Mouse (Mus musculus) lung, embryonic 14.5 days (tissue): Measurements from ENCODE around the gene Myo1e. TPM values are rescaled to one million over a fixed set of nuclear protein-coding genes. Genes with fewer than 3 reads are reported as not detected.

ENCODE experiments used
- ATAC-seq: fragments of 200-750 bp; cut with Nextera tagmentation; 2 replicates; pipeline ENCODE4 v1.8.0; 2017; ENCODE audit warnings: mild to moderate bottlenecking, moderate TSS enrichment, moderate library complexity; ENCODE audit not compliant: insufficient read depth
- DNase-seq: peaks from one replicate; pipeline ENCODE4 v3.0.0-alpha.2; 2015
- H3K27ac ChIP-seq: fragments of 300-500 bp; sonication (generic); 2 replicates; pipeline ENCODE4 v1.5.1; 2014; ENCODE audit warnings: low read depth, mild to moderate bottlenecking, moderate library complexity
- H3K27me3 ChIP-seq: fragments of 300-500 bp; sonication (generic); 2 replicates; pipeline ENCODE4 v1.6.1; 2014; ENCODE audit warnings: low read length, control low read depth; ENCODE audit not compliant: insufficient read depth
- H3K36me3 ChIP-seq: fragments of 300-500 bp; sonication (generic); 2 replicates; pipeline ENCODE4 v1.6.1; 2014; ENCODE audit warnings: control low read depth; ENCODE audit not compliant: insufficient read depth
- H3K4me1 ChIP-seq: fragments of 300-500 bp; sonication (generic); 2 replicates; pipeline ENCODE4 v1.6.1; 2014; ENCODE audit warnings: antibody characterized with exemption, control low read depth; ENCODE audit not compliant: insufficient read depth
- H3K4me2 ChIP-seq: fragments of 300-500 bp; sonication (generic); 2 replicates; pipeline ENCODE4 v1.6.1; 2014; ENCODE audit warnings: mild to moderate bottlenecking
- H3K4me3 ChIP-seq: fragments of 300-500 bp; sonication (generic); 2 replicates; pipeline ENCODE4 v1.5.1; 2014; ENCODE audit warnings: low read depth, low read length
- H3K9ac ChIP-seq: fragments of 300-500 bp; sonication (generic); 2 replicates; pipeline ENCODE4 v1.6.1; 2014
- H3K9me3 ChIP-seq: fragments of 300-500 bp; sonication (generic); 2 replicates; pipeline ENCODE4 v1.6.1; 2016; ENCODE audit warnings: low read depth, low read length, control low read depth
- CTCF ChIP-seq: IDR thresholded peaks from 2 replicates; pipeline ENCODE4 v1.5.1; 2016; ENCODE audit warnings: antibody characterized with exemption, low read depth
- WGBS: fragments of 180-500 bp; shearing (Covaris S2); extraction: QIAGEN DNeasy Blood & Tissue Kit; methylation state at CpG from one replicate; pipeline ENCODE4 v1.1.7; 2014; 5-methylcytosine and 5-hydroxymethylcytosine counted together
- microRNA-seq: library from miRNA; unstranded; fragments of <30 nt; microRNA quantifications from one replicate; pipeline ENCODE4, GENCODE M21; 2016; ENCODE audit warnings: borderline number of aligned reads
- polyA plus RNA-seq: library from polyadenylated mRNA; unstranded; fragments of >200 nt; fragmentation: Nextera tagmentation; extraction: Ambion mirVana; gene quantifications from 2 replicates; pipeline ENCODE4 v1.2.1, GENCODE M21; 2014

Myo1e gene
- polyA plus RNA-seq, 1 experiment from 2014 or later: 31.4 TPM

DNA sequence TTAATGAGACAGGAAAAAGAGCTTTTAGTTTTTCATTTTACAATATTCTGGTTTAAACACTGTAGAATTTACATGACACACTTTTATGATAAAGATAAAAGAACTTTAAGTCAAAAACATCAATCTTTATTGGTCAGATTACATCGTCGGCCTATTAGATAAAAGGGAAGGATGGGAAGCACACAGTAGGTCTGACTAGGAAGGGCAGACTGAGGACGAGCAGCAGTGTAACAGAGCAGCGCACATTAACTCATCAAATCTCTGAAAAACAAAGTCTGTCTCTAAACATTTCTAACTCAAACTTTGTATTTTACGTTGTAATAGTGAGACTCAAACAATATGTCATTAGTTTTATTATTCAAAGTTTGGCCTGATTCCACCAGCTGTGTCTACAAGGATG is 241.9 kb downstream of the Myo1e start:
- no peak overlapping the region for H3K4me2 ChIP-seq
- TF ChIP-seq CTCF: no peak
- no peak overlapping the region for H3K27ac ChIP-seq
- ATAC-seq: no peak
- H3K9ac ChIP-seq: no peak overlapping the region
- no peaks in the 10 kb centered on the region for H3K4me1 ChIP-seq
- peak; percentile 7 for DNase-seq
- H3K27me3 ChIP-seq: no peaks in the 10 kb centered on the region
- WGBS: 87% methylated on average over 5 of the region's 5 CpGs
- H3K4me3 ChIP-seq: no peak overlapping the region
- no peaks in the 10 kb centered on the region for H3K9me3 ChIP-seq
- H3K36me3 ChIP-seq: peaks cover 72% of the 10 kb centered on the region

Small RNA genes within 50 kb of the gene (microRNA-seq; reads per million reads assigned to microRNA genes)
- gene Mir5626: 4.8 reads per million, percentile 17 among the genes with 10 or more reads in this experiment

Other genes with a start within 250 kb of the Myo1e start
- gene Bnip2, start 217.9 kb upstream of the Myo1e start, polyA plus RNA-seq: 129 and 139 TPM in 2 replicates
- gene Gtf2a2, start 194.8 kb upstream of the Myo1e start, polyA plus RNA-seq: 223 and 228 TPM in 2 replicates
- gene Gcnt3, start 169.3 kb upstream of the Myo1e start, polyA plus RNA-seq: 0.18 and 0.21 TPM in 2 replicates
- 4.2 and 6.0 TPM in 2 replicates for gene Fam81a, start 64.8 kb upstream of the Myo1e start, polyA plus RNA-seq
- 247 and 251 TPM in 2 replicates for gene Ccnb2, start 214.2 kb downstream of the Myo1e start, polyA plus RNA-seq